Mouse (Mus musculus) ES-Bruce4 (cell line): Measurements from ENCODE around the gene Flnc. TPM values are rescaled to one million over a fixed set of nuclear protein-coding genes. Genes with fewer than 3 reads are reported as not detected.
A peak's percentile ranks its signal among the peaks of the same experiment; 100 is the strongest.

Experiments
- H3K27ac ChIP-seq: 2 replicates; pipeline ENCODE4 v1.5.1; 2012; ENCODE audit warnings: low read length, inconsistent platforms; ENCODE audit not compliant: insufficient read depth
- H3K27me3 ChIP-seq: 2 replicates; pipeline ENCODE4 v1.6.1; 2012; ENCODE audit warnings: mild to moderate bottlenecking, low read length, inconsistent platforms; ENCODE audit not compliant: control insufficient read depth, poor library complexity, insufficient read depth, severe bottlenecking
- H3K36me3 ChIP-seq: 2 replicates; pipeline ENCODE4 v1.6.1; 2012; ENCODE audit warnings: inconsistent platforms, mild to moderate bottlenecking, low read length, moderate library complexity; ENCODE audit not compliant: control insufficient read depth, poor library complexity, insufficient read depth, severe bottlenecking
- H3K4me1 ChIP-seq: one replicate; pipeline ENCODE4 v1.8.1; 2011; ENCODE audit warnings: low read length; ENCODE audit not compliant: control insufficient read depth, insufficient read depth
- H3K4me3 ChIP-seq: 2 replicates; pipeline ENCODE4 v1.5.1; 2011; ENCODE audit warnings: low read depth, mild to moderate bottlenecking, low read length
- H3K9ac ChIP-seq: 2 replicates; pipeline ENCODE4 v1.6.1; 2012; ENCODE audit warnings: low read depth, mild to moderate bottlenecking, inconsistent platforms; ENCODE audit not compliant: poor library complexity, severe bottlenecking
- H3K9me3 ChIP-seq: replicated peaks from 2 replicates; pipeline ENCODE4 v1.6.1; 2012; ENCODE audit warnings: mild to moderate bottlenecking, low read length, inconsistent platforms; ENCODE audit not compliant: control insufficient read depth, poor library complexity, insufficient read depth, severe bottlenecking
- CTCF ChIP-seq: IDR thresholded peaks from one replicate; pipeline ENCODE4 v1.8.1; 2011; ENCODE audit warnings: low read depth, low read length
- EP300 ChIP-seq: IDR thresholded peaks from 2 replicates; pipeline ENCODE4 v1.6.1; 2011; ENCODE audit warnings: low read depth, low read length; ENCODE audit not compliant: insufficient read depth
- POLR2A ChIP-seq: IDR thresholded peaks from one replicate; pipeline ENCODE4 v1.8.1; 2011; ENCODE audit warnings: low read length; ENCODE audit not compliant: insufficient read depth
- polyA plus RNA-seq: library from polyadenylated mRNA; stranded (reverse); fragments of >200 nt; gene quantifications from 2 replicates; pipeline ENCODE4 v1.2.4, GENCODE M21; 2011; ENCODE audit warnings: low read depth; ENCODE audit not compliant: missing spikeins, insufficient read depth, insufficient read length

Flnc gene
- polyA plus RNA-seq, 1 experiment = 37.2 TPM

DNA sequence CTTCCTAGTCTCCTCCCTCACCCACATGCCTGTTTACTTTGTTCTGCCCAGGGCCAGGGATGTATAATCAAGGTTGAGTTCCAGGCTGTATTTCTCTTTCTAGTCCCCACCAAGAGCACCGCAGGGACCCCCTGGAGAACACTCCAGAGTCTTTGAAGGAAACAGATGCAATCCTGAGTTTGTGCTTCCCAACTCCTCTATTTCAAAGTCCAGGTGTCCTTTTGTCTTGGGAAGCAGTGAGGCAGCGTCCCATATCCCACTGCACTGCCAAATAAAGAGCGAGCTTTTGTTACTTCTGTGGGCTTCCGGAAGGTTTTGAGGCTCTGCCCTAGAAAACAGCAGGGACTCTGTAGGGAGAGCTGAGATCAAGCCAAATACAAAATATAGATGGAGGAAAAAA, 33.2 kb upstream of the Flnc start:
- Histone ChIP-seq H3K4me1 (no peaks in the 10 kb centered on the region), H3K27me3 (no peaks in the 10 kb centered on the region), H3K4me3 (no peak overlapping the region), H3K9me3 (no peaks in the 10 kb centered on the region), H3K27ac (peak overlapping the region; percentile 22; the same call in 1 of the 2 replicates), H3K9ac (no peak overlapping the region), H3K36me3 (no peaks in the 10 kb centered on the region)
- TF ChIP-seq EP300 (no peak), POLR2A (no peak), CTCF (no peak)

DNA sequence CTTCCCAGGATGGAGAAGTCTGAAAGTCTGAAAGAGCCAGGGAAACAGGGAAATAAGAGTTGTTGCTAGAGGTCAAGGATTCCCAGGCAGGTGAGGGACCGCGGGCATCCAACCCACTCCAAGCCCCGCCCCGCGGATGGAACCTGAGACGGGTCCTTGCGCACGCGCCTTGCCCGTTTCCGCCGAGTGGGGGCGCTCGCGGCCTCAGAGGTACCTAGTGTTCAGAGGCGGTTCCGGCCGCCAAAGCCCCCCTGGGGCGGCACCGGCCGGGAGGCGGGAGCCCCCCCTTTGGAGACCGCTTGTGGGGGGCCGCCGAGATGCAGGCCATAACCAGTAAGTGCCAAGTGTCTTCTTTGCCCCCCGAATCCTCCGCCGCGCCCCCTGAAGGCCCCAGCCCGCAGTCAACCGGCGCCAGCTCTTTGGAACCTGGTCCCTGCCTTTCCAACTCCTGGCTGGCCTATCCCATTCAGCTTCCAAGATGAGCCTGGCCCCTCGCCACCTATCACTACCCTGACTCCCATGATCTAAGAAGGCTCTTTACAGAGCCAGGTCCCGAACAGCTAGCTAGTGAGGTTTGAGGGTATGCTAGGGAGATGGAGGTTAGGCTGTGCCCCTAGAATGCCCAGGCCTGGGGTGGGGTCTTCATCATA, 30.2 kb upstream of the Flnc start:
- Histone ChIP-seq H3K36me3 (no peaks in the 10 kb centered on the region), H3K4me3 (peak overlapping the region; percentile 22), H3K9me3 (no peaks in the 10 kb centered on the region), H3K27ac (no peak overlapping the region), H3K27me3 (no peaks in the 10 kb centered on the region), H3K9ac (peak overlapping the region; percentile 23; the same call in 1 of the 2 replicates), H3K4me1 (no peaks in the 10 kb centered on the region)
- TF ChIP-seq CTCF = peak; percentile 67
- TF ChIP-seq POLR2A = no peak

DNA sequence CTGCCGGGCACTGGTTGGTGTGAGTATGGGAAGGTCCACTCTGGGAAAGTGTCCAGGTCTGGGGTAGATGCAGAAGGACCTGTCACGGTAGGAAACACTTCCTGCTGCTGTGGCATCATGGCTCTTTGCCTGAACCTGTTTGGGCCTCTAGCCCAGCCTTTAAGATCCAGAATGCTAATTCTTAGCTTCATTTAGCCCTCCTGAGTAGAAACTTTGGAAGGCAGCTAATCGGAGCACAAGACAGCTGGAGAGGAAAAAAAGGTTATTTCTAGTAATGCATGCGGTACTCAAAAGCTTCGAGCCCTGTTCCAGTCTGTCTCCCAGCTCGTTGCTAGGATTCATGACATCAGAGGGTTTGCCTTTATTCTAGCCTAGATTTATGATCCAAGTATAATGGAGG, 26.6 kb upstream of the Flnc start:
- no peak overlapping the region for H3K9ac ChIP-seq
- H3K4me3 ChIP-seq = no peak overlapping the region
- H3K9me3 ChIP-seq = no peaks in the 10 kb centered on the region
- no peaks in the 10 kb centered on the region for H3K4me1 ChIP-seq
- TF ChIP-seq EP300 (no peak), POLR2A (no peak), CTCF (no peak)
- H3K27me3 ChIP-seq = no peaks in the 10 kb centered on the region
- H3K36me3 ChIP-seq = no peaks in the 10 kb centered on the region
- H3K27ac ChIP-seq = no peak overlapping the region

DNA sequence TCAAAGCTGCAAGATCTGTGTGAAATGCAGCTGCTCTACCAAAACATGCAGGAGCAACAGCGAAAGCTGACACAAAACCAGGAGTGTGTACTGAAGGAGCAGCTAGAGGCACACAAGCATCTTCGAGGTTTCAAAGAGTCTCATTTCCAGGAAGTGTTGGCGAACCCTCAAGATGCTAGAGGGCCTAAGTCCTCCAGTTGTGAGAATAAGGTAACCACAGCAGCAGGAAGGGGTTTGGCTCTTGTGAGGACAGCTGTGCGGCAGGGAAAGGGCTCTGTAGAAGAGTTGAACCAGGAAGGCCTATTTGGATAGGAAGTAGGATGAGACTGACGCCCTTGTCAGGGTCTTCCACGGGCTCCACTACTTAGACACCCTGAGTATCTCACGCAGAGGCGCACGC, 17.6 kb upstream of the Flnc start:
- Histone ChIP-seq H3K4me3 (no peak overlapping the region), H3K4me1 (no peaks in the 10 kb centered on the region), H3K36me3 (no peaks in the 10 kb centered on the region), H3K27me3 (no peaks in the 10 kb centered on the region), H3K9me3 (no peaks in the 10 kb centered on the region), H3K9ac (no peak overlapping the region), H3K27ac (no peak overlapping the region)
- TF ChIP-seq POLR2A (no peak), CTCF (no peak), EP300 (no peak)

DNA sequence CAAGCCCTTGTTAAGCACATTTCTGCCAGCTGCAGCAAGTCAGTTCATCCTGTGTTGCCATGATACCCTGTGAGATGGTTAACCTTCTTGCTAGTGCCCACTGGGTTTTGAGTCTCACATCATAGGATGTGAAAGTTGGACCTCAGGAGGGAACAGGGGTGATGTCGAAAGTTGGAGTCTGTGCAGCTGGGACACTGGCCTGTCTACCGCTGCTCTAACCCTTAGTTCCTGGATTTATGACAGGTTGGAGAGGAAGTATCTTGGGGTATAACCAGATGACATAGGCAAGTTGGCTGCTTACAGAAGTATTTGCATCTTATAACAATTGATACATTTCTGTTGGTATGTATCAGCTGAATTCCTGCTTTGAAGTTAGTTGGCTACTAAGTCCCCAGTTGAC, 12.5 kb upstream of the Flnc start:
- H3K9me3 ChIP-seq = no peaks in the 10 kb centered on the region
- H3K27ac ChIP-seq = no peak overlapping the region
- no peak overlapping the region for H3K4me3 ChIP-seq
- no peaks in the 10 kb centered on the region for H3K27me3 ChIP-seq
- no peaks in the 10 kb centered on the region for H3K4me1 ChIP-seq
- TF ChIP-seq CTCF (no peak), POLR2A (no peak), EP300 (no peak)
- no peaks in the 10 kb centered on the region for H3K36me3 ChIP-seq
- no peak overlapping the region for H3K9ac ChIP-seq

DNA sequence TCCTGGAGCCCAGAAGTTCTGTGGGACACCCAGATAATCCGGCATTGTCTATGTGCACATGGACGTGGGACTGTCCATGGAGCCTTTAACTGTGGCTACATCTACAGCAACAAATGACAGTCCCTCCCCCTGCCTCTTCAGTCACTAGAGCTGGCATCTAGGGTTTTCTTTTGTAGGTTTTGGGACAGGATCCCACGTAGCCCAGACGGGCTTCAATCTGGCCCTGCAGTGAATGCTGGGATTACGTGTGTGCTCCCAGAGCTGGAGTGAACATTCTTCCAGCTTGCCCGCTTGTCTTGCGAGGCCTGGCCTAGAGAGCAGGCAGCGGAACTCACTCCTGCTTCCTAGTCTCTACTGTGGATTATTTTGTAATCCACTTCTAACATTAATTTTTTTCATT, 7.9 kb upstream of the Flnc start:
- H3K27ac ChIP-seq = no peak overlapping the region
- H3K4me3 ChIP-seq = no peak overlapping the region
- TF ChIP-seq POLR2A (no peak), EP300 (no peak), CTCF (no peak)
- H3K9me3 ChIP-seq = no peaks in the 10 kb centered on the region
- H3K9ac ChIP-seq = no peak overlapping the region
- H3K4me1 ChIP-seq = no peaks in the 10 kb centered on the region
- no peaks in the 10 kb centered on the region for H3K27me3 ChIP-seq
- no peaks in the 10 kb centered on the region for H3K36me3 ChIP-seq
